ENCODE assay signal across 9 mouse cellular contexts in the genomic region with DNA sequence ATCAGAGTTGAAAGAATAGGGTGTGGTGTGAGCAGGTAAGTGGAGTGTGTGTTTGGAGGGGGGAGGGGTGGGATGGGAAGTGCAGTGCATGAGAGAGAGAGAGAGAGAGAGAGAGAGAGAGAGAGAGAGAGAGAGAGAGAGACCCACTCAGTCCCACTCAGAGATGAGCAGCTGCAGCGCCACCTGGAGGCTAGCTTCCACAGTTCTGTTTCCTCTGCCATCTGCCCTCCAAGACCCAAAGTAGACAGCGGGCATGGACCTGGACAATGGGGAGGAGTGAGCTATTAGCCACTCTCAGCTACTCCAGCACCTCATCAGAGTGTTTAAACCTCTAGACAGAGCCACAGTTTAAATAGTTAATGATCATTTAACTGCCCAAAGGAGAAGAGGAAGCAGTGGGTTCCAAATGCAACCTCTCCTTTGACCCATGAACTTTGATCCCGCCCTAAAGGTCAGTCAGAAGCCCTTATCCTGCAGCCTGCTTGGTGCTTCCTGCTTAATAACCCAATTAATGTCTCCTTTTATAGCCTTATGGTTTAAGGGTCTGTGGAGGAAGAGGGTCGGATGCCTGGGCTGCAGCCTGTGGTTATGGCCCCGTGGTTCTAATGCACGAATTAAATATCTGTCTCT.
DNase-seq lines count a peak whose midpoint lies in the region; ATAC-seq lines count a peak whose summit lies in the region.
"Had no signal": no experiment of that assay in that cellular context is flagged by ENCODE, and none has a peak within 500 bp of the region (broad histone marks: within the 10 kb centered on the region; RNA-seq: fewer than 3 reads in every experiment).

No protein-coding gene starts in this region.

- H3K27ac ChIP-seq in midbrain, embryonic 11.5 days (ENCODE audit: low read depth, low read length): no peak overlapping the region
- no peak overlapping the region for H3K27ac ChIP-seq in midbrain, embryonic 13.5 days
- H3K27ac ChIP-seq: liver, embryonic 13.5 days had no signal

- no peaks in the 10 kb centered on the region for H3K36me3 ChIP-seq in midbrain, embryonic 11.5 days (ENCODE audit: control insufficient read depth, insufficient read depth, low read length)
- no peaks in the 10 kb centered on the region for H3K36me3 ChIP-seq in midbrain, embryonic 13.5 days
- H3K36me3 ChIP-seq: liver, embryonic 13.5 days had no signal

- H3K27me3 ChIP-seq in midbrain, embryonic 11.5 days (ENCODE audit: control insufficient read depth, insufficient read depth, low read length): no peaks in the 10 kb centered on the region; the same call in 1 of the 2 replicates
- H3K27me3 ChIP-seq in midbrain, embryonic 13.5 days: peaks cover 42% of the 10 kb centered on the region
- H3K27me3 ChIP-seq: liver, embryonic 13.5 days had no signal

- peaks cover 4% of the 10 kb centered on the region; the same call in 1 of the 2 replicates for H3K4me1 ChIP-seq in midbrain, embryonic 11.5 days (ENCODE audit: control insufficient read depth, insufficient read depth, low read length)
- peaks cover 10% of the 10 kb centered on the region for H3K4me1 ChIP-seq in midbrain, embryonic 13.5 days (replicated peaks)
- H3K4me1 ChIP-seq: liver, embryonic 13.5 days had no signal

- no peak overlapping the region for H3K9ac ChIP-seq in midbrain, embryonic 11.5 days (ENCODE audit: low read length)
- H3K9ac ChIP-seq in midbrain, embryonic 13.5 days (replicated peaks): no peak overlapping the region
- H3K9ac ChIP-seq: liver, embryonic 13.5 days had no signal

- peak; percentile 22 for DNase-seq in CD4-positive, CD25-positive, alpha-beta regulatory T cell, adult 2 months (ENCODE audit: low read depth, low spot score)
- peak; percentile 92 for DNase-seq in midbrain, embryonic 11.5 days (ENCODE audit: low spot score, missing footprints)
- DNase-seq in kidney, postnatal 4 days: peak; percentile 70 to 75
- peak; percentile 20 for DNase-seq in thymus, postnatal 14 days
- no peak for DNase-seq in cerebellum, adult 11 months
- DNase-seq in Muller cell, postnatal 12 days (ENCODE audit: inconsistent ontology term): no peak
- DNase-seq: liver, embryonic 13.5 days had no signal

- H3K4me2 ChIP-seq in midbrain, embryonic 11.5 days: no peak overlapping the region
- H3K4me2 ChIP-seq in midbrain, embryonic 13.5 days (replicated peaks): no peak overlapping the region
- H3K4me2 ChIP-seq: liver, embryonic 13.5 days had no signal

- no peaks in the 10 kb centered on the region for H3K9me3 ChIP-seq in midbrain, embryonic 11.5 days (ENCODE audit: control insufficient read depth, low read length)
- no peaks in the 10 kb centered on the region for H3K9me3 ChIP-seq in midbrain, embryonic 13.5 days
- H3K9me3 ChIP-seq: liver, embryonic 13.5 days had no signal

- H3K4me3 ChIP-seq in midbrain, embryonic 11.5 days (ENCODE audit: low read depth, low read length): no peak overlapping the region
- no peak overlapping the region for H3K4me3 ChIP-seq in midbrain, embryonic 13.5 days (replicated peaks)
- H3K4me3 ChIP-seq: liver, embryonic 13.5 days had no signal

- ATAC-seq in CD4-positive, CD25-positive, alpha-beta regulatory T cell, adult 4 months: no peak
- no peak for ATAC-seq in midbrain, embryonic 11.5 days (ENCODE audit: low FRiP score)
- no peak for ATAC-seq in midbrain, embryonic 13.5 days

- 62% methylated on average over 6 of the region's 6 CpGs for WGBS in midbrain, embryonic 11.5 days
- WGBS in midbrain, embryonic 13.5 days: 70% methylated on average over 6 of the region's 6 CpGs

Comparison
In these comparisons a context has a peak if more than half of its experiments do, and no peak if none do; other contexts are left out.
1. DNase-seq: peak in CD4-positive, CD25-positive, alpha-beta regulatory T cell, adult 2 months (single experiment), midbrain, embryonic 11.5 days (single experiment), kidney, postnatal 4 days (2 of 2) and thymus, postnatal 14 days (single experiment); none in cerebellum, adult 11 months (single experiment) and Muller cell, postnatal 12 days (single experiment).